Mouse (Mus musculus) testis, adult 2 months (tissue): ENCODE measurements at regions not wholly inside any gene's neighbourhood (a gene's known extent, or its start where the extent isn't known, plus 50 kb on each side); places are given as distances from the start of the nearest gene placed in this dataset.

ENCODE experiments used
- CTCF ChIP-seq: fragments of 200-500 bp; IDR thresholded peaks from 2 replicates; pipeline ENCODE4 v1.5.1; 2012; ENCODE audit warnings: low read depth, mild to moderate bottlenecking, inconsistent platforms, low read length, moderate library complexity; ENCODE audit not compliant: control insufficient read depth, insufficient read depth, insufficient replicate concordance
- POLR2A ChIP-seq: fragments of 200-500 bp; IDR thresholded peaks from 2 replicates; pipeline ENCODE4 v1.6.1; 2012; ENCODE audit warnings: low read depth, mild to moderate bottlenecking, inconsistent platforms, low read length, moderate library complexity; ENCODE audit not compliant: control insufficient read depth

GRCm38 (mm10) chr14:25377091-25377490 lies 81.9 kb upstream of the Zmiz1 start:
- TF ChIP-seq POLR2A (no peak), CTCF (no peak)
